Mouse (Mus musculus) cerebral cortex, adult 2 months (tissue): ENCODE measurements around the gene Catsper2.

ENCODE experiments used
- WGBS: fragments of 180-500 bp; shearing (Covaris S2); methylation state at CpG from one replicate; pipeline ENCODE4 v1.1.7; 2018; 5-methylcytosine and 5-hydroxymethylcytosine counted together

Gene Catsper2

GRCm38 (mm10) chr2:121413387-121414042 is at the start of gene Catsper2, which contains the start of gene Pdia3:
Gene Catsper2, minus strand, starts transcription at chr2:121413792.
Gene Pdia3, plus strand, starts transcription at chr2:121413775.
- under 1% methylated on average over 66 of the region's 68 CpGs for WGBS

GRCm38 (mm10) chr2:121460071-121460470 is 46.5 kb upstream of the Catsper2 start:
- 61% methylated on average over 2 of the region's 2 CpGs for WGBS

GRCm38 (mm10) chr2:121456692-121457642 is 43.4 kb upstream of the Catsper2 start, which contains the start of gene Serinc4:
Gene Serinc4, minus strand, starts transcription at chr2:121456781.
- WGBS = 3% methylated on average over 41 of the region's 41 CpGs

- WGBS = 80% methylated on average over 5 of the region's 5 CpGs
These were observed 41.9 kb upstream of the Catsper2 start for GRCm38 (mm10) chr2:121455534-121455933.

GRCm38 (mm10) chr2:121453917-121454316 is 40.3 kb upstream of the Catsper2 start:
- 85% methylated on average over 6 of the region's 6 CpGs for WGBS

- 48% methylated on average over 4 of the region's 4 CpGs for WGBS
These were observed 39.4 kb upstream of the Catsper2 start, which contains the start of gene Hypk for GRCm38 (mm10) chr2:121452990-121453389. Gene Hypk, plus strand, starts transcription at chr2:121453290.

GRCm38 (mm10) chr2:121452361-121452760 is 38.8 kb upstream of the Catsper2 start:
- WGBS = 68% methylated on average over 4 of the region's 4 CpGs

GRCm38 (mm10) chr2:121450093-121450492 is 36.5 kb upstream of the Catsper2 start:
- 4% methylated on average over 7 of the region's 7 CpGs for WGBS

- WGBS = 0% methylated on average over 45 of the region's 54 CpGs
These were observed 36.0 kb upstream of the Catsper2 start for GRCm38 (mm10) chr2:121449545-121450011.

- WGBS = under 1% methylated on average over 74 of the region's 74 CpGs
These were observed 35.3 kb upstream of the Catsper2 start, which contains the start of gene Serf2 for GRCm38 (mm10) chr2:121448739-121449535. Gene Serf2, plus strand, starts transcription at chr2:121449195.

GRCm38 (mm10) chr2:121448136-121448535 is 34.5 kb upstream of the Catsper2 start:
- WGBS = 11% methylated on average over 9 of the region's 9 CpGs

- 88% methylated on average over 3 of the region's 3 CpGs for WGBS
These were observed 33.4 kb upstream of the Catsper2 start for GRCm38 (mm10) chr2:121447006-121447405.

GRCm38 (mm10) chr2:121446506-121446905 is 32.9 kb upstream of the Catsper2 start:
- WGBS = 87% methylated on average over 4 of the region's 4 CpGs

- 86% methylated on average over 3 of the region's 3 CpGs for WGBS
These were observed 31.5 kb upstream of the Catsper2 start for GRCm38 (mm10) chr2:121445117-121445516.

- 93% methylated on average over 1 of the region's 1 CpGs for WGBS
These were observed 30.6 kb upstream of the Catsper2 start, which contains the start of gene Ell3 for GRCm38 (mm10) chr2:121444178-121444577. Gene Ell3, minus strand, starts transcription at chr2:121444278.

GRCm38 (mm10) chr2:121443068-121443349 is 29.4 kb upstream of the Catsper2 start:
- 17% methylated on average over 8 of the region's 8 CpGs for WGBS

- 1% methylated on average over 30 of the region's 30 CpGs for WGBS
These were observed 28.9 kb upstream of the Catsper2 start for GRCm38 (mm10) chr2:121442259-121443067.

GRCm38 (mm10) chr2:121441800-121442199 is 28.2 kb upstream of the Catsper2 start:
- WGBS = 19% methylated on average over 11 of the region's 11 CpGs

GRCm38 (mm10) chr2:121440834-121441605 is 27.4 kb upstream of the Catsper2 start:
- 74% methylated on average over 5 of the region's 5 CpGs for WGBS

GRCm38 (mm10) chr2:121439746-121440145 is 26.2 kb upstream of the Catsper2 start:
- whole genome bisulfite sequencing = 77% methylated on average over 4 of the region's 4 CpGs
